Mouse (Mus musculus) hindbrain, embryonic 16.5 days (tissue): ENCODE results near the gene Fbxw21. TPM values are rescaled to one million over a fixed set of nuclear protein-coding genes. Genes with fewer than 3 reads are reported as not detected.

Source experiments
- ATAC-seq: fragments of 200-750 bp; cut with Nextera tagmentation; 2 replicates; pipeline ENCODE4 v1.8.0; 2017; ENCODE audit warnings: moderate TSS enrichment, moderate library complexity
- H3K27ac ChIP-seq: fragments of 300-500 bp; sonication (generic); 2 replicates; pipeline ENCODE4 v1.5.1; 2014; ENCODE audit warnings: low read depth, mild to moderate bottlenecking, control low read depth, low read length, moderate library complexity
- H3K27me3 ChIP-seq: fragments of 300-500 bp; sonication (generic); replicated peaks from 2 replicates; pipeline ENCODE4 v1.6.1; 2014; ENCODE audit warnings: low read length; ENCODE audit not compliant: control insufficient read depth, insufficient read depth
- H3K36me3 ChIP-seq: fragments of 300-500 bp; sonication (generic); 2 replicates; pipeline ENCODE4 v1.6.1; 2014; ENCODE audit warnings: mild to moderate bottlenecking, low read length, moderate library complexity, mixed read lengths; ENCODE audit not compliant: control insufficient read depth, insufficient read depth
- H3K4me1 ChIP-seq: fragments of 300-500 bp; sonication (generic); 2 replicates; pipeline ENCODE4 v1.6.1; 2014; ENCODE audit warnings: low read depth, low read length; ENCODE audit not compliant: control insufficient read depth, insufficient read depth
- H3K4me2 ChIP-seq: fragments of 300-500 bp; sonication (generic); 2 replicates; pipeline ENCODE4 v1.6.1; 2014; ENCODE audit warnings: mild to moderate bottlenecking, low read length, control low read depth, moderate library complexity
- H3K4me3 ChIP-seq: fragments of 300-500 bp; sonication (generic); 2 replicates; pipeline ENCODE4 v1.5.1; 2014; ENCODE audit warnings: mild to moderate bottlenecking, low read length, control low read depth, moderate library complexity
- H3K9ac ChIP-seq: fragments of 300-500 bp; sonication (generic); 2 replicates; pipeline ENCODE4 v1.6.1; 2014; ENCODE audit warnings: low read depth, mild to moderate bottlenecking, control low read depth, low read length, moderate library complexity
- H3K9me3 ChIP-seq: fragments of 300-500 bp; sonication (generic); 2 replicates; pipeline ENCODE4 v1.6.1; 2014; ENCODE audit warnings: mild to moderate bottlenecking, low read length, moderate library complexity; ENCODE audit not compliant: control insufficient read depth
- WGBS: fragments of 180-500 bp; shearing (Covaris S2); extraction: QIAGEN DNeasy Blood & Tissue Kit; methylation state at CpG from one replicate; pipeline ENCODE4 v1.1.7; 2014; 5-methylcytosine and 5-hydroxymethylcytosine counted together
- polyA plus RNA-seq: library from polyadenylated mRNA; unstranded; fragments of >200 nt; fragmentation: Nextera tagmentation; extraction: Ambion mirVana; gene quantifications from 2 replicates; pipeline ENCODE4 v1.2.1, GENCODE M21; 2015

The Fbxw21 gene
- polyA plus RNA-seq, 1 experiment from 2014 or later: not detected

GRCm38 (mm10) chr9:109116205-109116604, 45.6 kb downstream of the Fbxw21 start:
- ATAC-seq: no peak
- no peak overlapping the region for H3K4me3 ChIP-seq
- H3K36me3 ChIP-seq: peaks cover 62% of the 10 kb centered on the region
- H3K27ac ChIP-seq: no peak overlapping the region
- H3K9me3 ChIP-seq: no peaks in the 10 kb centered on the region
- 96% methylated on average over 10 of the region's 10 CpGs for whole genome bisulfite sequencing
- no peaks in the 10 kb centered on the region for H3K4me1 ChIP-seq
- H3K4me2 ChIP-seq: no peak overlapping the region
- H3K27me3 ChIP-seq: no peaks in the 10 kb centered on the region
- H3K9ac ChIP-seq: no peak overlapping the region

- no peaks in the 10 kb centered on the region for H3K27me3 ChIP-seq
- no peaks in the 10 kb centered on the region for H3K4me1 ChIP-seq
- H3K4me3 ChIP-seq: no peak overlapping the region
- no peaks in the 10 kb centered on the region for H3K9me3 ChIP-seq
- peaks cover 68% of the 10 kb centered on the region for H3K36me3 ChIP-seq
- no peak overlapping the region for H3K9ac ChIP-seq
- ATAC-seq: no peak
- H3K27ac ChIP-seq: no peak overlapping the region
- 93% methylated on average over 7 of the region's 7 CpGs for WGBS
- H3K4me2 ChIP-seq: no peak overlapping the region
These were observed 47.0 kb downstream of the Fbxw21 start for GRCm38 (mm10) chr9:109114871-109115270.

DNA sequence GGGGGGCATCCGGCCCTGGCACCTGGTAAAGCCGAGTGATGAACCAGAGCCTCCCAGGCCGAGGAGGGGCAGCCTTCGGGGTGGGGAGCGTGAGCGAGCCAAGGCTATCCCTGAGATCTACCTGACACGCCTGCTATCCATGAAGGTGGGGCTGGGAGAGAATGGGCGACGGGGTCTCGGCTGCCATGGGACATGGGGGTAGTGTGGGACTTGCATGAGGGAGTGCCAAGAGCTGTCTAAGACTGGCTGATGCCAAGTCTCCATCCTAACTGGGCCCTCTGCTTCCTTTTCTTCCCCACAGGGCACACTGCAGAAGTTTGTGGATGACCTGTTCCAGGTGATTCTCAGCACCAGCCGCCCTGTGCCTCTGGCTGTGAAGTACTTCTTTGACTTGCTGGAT, 47.6 kb downstream of the Fbxw21 start:
- Histone ChIP-seq H3K27me3 (no peaks in the 10 kb centered on the region), H3K4me1 (no peaks in the 10 kb centered on the region), H3K9me3 (no peaks in the 10 kb centered on the region), H3K36me3 (peaks cover 71% of the 10 kb centered on the region), H3K9ac (no peak overlapping the region), H3K4me3 (no peak overlapping the region), H3K27ac (no peak overlapping the region), H3K4me2 (no peak overlapping the region)
- no peak for ATAC-seq
- 95% methylated on average over 11 of the region's 11 CpGs for WGBS

DNA sequence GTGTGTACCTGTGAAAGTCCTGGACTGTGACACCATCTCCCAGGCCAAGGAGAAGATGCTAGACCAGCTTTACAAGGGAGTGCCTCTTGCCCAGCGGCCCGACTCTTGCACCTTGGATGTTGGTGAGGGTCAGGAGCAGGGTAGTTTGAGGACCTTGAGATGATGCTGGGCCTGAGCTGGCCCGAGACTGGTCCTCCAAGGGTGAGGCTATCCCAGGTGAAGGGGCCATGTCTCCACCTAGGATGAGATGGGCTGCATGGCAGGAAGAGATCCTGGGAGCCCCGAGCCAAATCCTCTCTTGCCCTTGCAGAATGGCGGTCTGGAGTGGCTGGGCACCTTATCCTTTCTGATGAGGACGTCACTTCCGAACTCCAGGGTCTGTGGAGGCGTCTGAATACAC, 48.5 kb downstream of the Fbxw21 start:
- WGBS: 91% methylated on average over 8 of the region's 8 CpGs
- Histone ChIP-seq H3K4me2 (no peak overlapping the region), H3K9me3 (no peaks in the 10 kb centered on the region), H3K4me1 (no peaks in the 10 kb centered on the region), H3K9ac (no peak overlapping the region), H3K36me3 (peaks cover 71% of the 10 kb centered on the region), H3K27ac (no peak overlapping the region), H3K4me3 (no peak overlapping the region), H3K27me3 (no peaks in the 10 kb centered on the region)
- ATAC-seq: no peak

DNA sequence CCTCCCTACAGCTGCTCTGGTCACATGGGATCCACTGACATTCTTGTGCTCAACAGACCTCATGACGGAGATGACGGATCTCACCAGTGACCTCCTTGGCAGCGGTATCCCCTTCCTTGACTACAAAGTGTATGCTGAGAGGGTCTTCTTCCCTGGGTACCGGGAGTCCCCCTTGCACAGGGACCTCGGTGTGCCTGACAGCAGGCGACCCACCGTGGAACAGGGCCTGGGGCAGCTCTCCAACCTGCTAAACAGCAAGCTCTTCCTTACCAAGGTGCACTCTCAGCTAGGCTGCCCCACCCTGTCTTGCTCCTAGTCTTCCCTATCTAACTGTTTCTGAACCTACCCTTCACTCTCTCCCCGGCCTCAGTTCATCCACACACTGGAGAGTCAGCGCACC, 50.2 kb downstream of the Fbxw21 start:
- H3K9ac ChIP-seq: no peak overlapping the region
- H3K9me3 ChIP-seq: no peaks in the 10 kb centered on the region
- H3K4me1 ChIP-seq: no peaks in the 10 kb centered on the region
- no peak overlapping the region for H3K4me2 ChIP-seq
- 92% methylated on average over 8 of the region's 9 CpGs for WGBS
- no peak overlapping the region for H3K27ac ChIP-seq
- no peak overlapping the region for H3K4me3 ChIP-seq
- no peak for ATAC-seq
- H3K27me3 ChIP-seq: no peaks in the 10 kb centered on the region
- peaks cover 67% of the 10 kb centered on the region for H3K36me3 ChIP-seq

DNA sequence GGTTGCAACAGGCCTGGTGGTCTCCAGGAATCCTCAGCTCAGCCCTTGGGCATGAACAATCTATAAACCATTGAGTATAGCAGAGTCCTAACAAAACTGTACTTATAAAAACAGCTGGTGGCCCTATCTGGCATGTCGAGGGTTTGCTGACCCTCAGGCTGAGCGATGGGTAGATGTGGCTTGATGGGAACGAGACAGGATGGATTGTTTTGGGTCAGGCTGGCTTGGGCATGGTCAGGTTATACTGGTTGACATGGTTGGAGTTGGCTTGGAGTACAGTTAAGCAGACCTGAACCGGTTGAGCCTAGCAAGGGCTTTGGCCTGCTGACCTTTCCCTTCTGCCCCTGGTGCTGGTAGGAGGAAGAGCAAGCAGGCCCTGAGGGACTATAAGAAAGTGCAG, 50.7 kb downstream of the Fbxw21 start:
- no peaks in the 10 kb centered on the region for H3K4me1 ChIP-seq
- ATAC-seq: no peak
- WGBS: 89% methylated on average over 4 of the region's 4 CpGs
- no peak overlapping the region for H3K27ac ChIP-seq
- no peak overlapping the region for H3K4me2 ChIP-seq
- H3K9me3 ChIP-seq: no peaks in the 10 kb centered on the region
- H3K27me3 ChIP-seq: no peaks in the 10 kb centered on the region
- no peak overlapping the region for H3K4me3 ChIP-seq
- peaks cover 64% of the 10 kb centered on the region for H3K36me3 ChIP-seq
- no peak overlapping the region for H3K9ac ChIP-seq

GRCm38 (mm10) chr9:109110240-109110639, 51.6 kb downstream of the Fbxw21 start:
- Histone ChIP-seq H3K27ac (no peak overlapping the region), H3K27me3 (no peaks in the 10 kb centered on the region), H3K9ac (no peak overlapping the region), H3K4me1 (no peaks in the 10 kb centered on the region), H3K4me2 (no peak overlapping the region), H3K36me3 (peaks cover 62% of the 10 kb centered on the region), H3K9me3 (no peaks in the 10 kb centered on the region), H3K4me3 (no peak overlapping the region)
- 93% methylated on average over 11 of the region's 11 CpGs for WGBS
- ATAC-seq: no peak

GRCm38 (mm10) chr9:109107341-109107740, 54.5 kb downstream of the Fbxw21 start:
- Histone ChIP-seq H3K4me3 (no peak overlapping the region), H3K4me1 (peaks cover 4% of the 10 kb centered on the region; the same call in 1 of the 2 replicates), H3K9ac (no peak overlapping the region), H3K36me3 (peaks cover 43% of the 10 kb centered on the region), H3K9me3 (no peaks in the 10 kb centered on the region), H3K27me3 (no peaks in the 10 kb centered on the region), H3K27ac (no peak overlapping the region), H3K4me2 (no peak overlapping the region)
- no peak for ATAC-seq
- WGBS: 76% methylated on average over 3 of the region's 6 CpGs

- Histone ChIP-seq H3K9ac (no peak overlapping the region), H3K27me3 (no peaks in the 10 kb centered on the region), H3K4me1 (peaks cover 4% of the 10 kb centered on the region; the same call in 1 of the 2 replicates), H3K36me3 (peaks cover 34% of the 10 kb centered on the region), H3K4me2 (no peak overlapping the region), H3K4me3 (no peak overlapping the region), H3K27ac (peak overlapping the region; percentile 34; the same call in 1 of the 2 replicates), H3K9me3 (no peaks in the 10 kb centered on the region)
- ATAC-seq: no peak
- 92% methylated on average over 12 of the region's 12 CpGs for WGBS
These were observed 56.2 kb downstream of the Fbxw21 start for GRCm38 (mm10) chr9:109105648-109106047.

DNA sequence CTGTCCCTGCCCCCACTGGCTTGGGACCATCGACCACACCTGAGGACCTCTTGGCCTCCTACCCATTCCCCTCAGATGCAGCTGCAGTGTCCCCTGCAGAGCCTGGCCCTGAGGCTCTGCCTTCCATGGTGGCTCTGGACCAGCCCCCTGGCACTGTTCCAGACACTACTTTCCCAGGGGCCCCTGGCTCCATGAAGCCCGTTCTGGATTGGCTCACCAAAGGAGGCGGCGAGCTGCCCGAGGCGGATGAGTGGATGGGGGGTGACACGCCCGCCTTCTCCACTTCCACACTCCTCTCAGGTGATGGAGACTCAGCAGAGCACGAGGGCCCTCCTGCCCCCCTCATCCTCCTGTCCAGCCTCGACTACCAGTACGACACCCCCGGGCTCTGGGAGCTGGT, 56.8 kb downstream of the Fbxw21 start:
- Histone ChIP-seq H3K9ac (no peak overlapping the region), H3K27me3 (no peaks in the 10 kb centered on the region), H3K36me3 (peaks cover 31% of the 10 kb centered on the region), H3K4me2 (no peak overlapping the region), H3K27ac (peak overlapping the region; percentile 59; the same call in 1 of the 2 replicates), H3K4me1 (peaks cover 4% of the 10 kb centered on the region; the same call in 1 of the 2 replicates), H3K9me3 (no peaks in the 10 kb centered on the region), H3K4me3 (no peak overlapping the region)
- 63% methylated on average over 12 of the region's 12 CpGs for WGBS
- peak; percentile 43; the same call in 1 of the 2 replicates for ATAC-seq
